Mouse (Mus musculus) erythroid progenitor cell, adult 5-6 weeks (primary cell): ENCODE measurements around the gene Esp6. TPM values are rescaled to one million over a fixed set of nuclear protein-coding genes. Genes with fewer than 3 reads are reported as not detected.
"Not testable (repeated sequence)": the region's sequence is repeated elsewhere in the genome, so short reads cannot be mapped to it uniquely, and the experiment has no call there.

Experiments
- ATAC-seq: replicated peaks from 2 replicates; pipeline ENCODE4 v1.8.0; 2016; ENCODE audit warnings: moderate number of reproducible peaks, mild to moderate bottlenecking, moderate TSS enrichment, inconsistent platforms; ENCODE audit not compliant: poor library complexity, low FRiP score, severe bottlenecking
- total RNA-seq, 2 experiments: library from RNA; stranded (forward) in 1 of 2; stranded (reverse) in 1 of 2; fragments of 150-400 nt in 1 of 2; fragments of 186-747, 209-891 nt in 1 of 2; gene quantifications; 2 replicates each; pipeline versions ENCODE4 v1.2.3 to v1.2.4; 2015 to 2017; ENCODE audit warnings: low replicate concordance in 2 of 2

The Esp6 gene
- total RNA-seq (2015; ENCODE audit: low replicate concordance) (not detected in 2 replicates), total RNA-seq (2017; ENCODE audit: low replicate concordance) (not detected in 2 replicates)

GRCm38 (mm10) chr17:40561207-40561606 lies at the start of gene Esp6:
Gene Esp6, plus strand, starts transcription at chr17:40561507.
- ATAC-seq, result no peak

- no peak for ATAC-seq
These were observed 41.5 kb upstream of the Esp6 start, which contains the start of gene Esp8 for GRCm38 (mm10) chr17:40519818-40520217. Gene Esp8, plus strand, starts transcription at chr17:40520022.

- ATAC-seq, result no peak
These were observed 31.5 kb upstream of the Esp6 start for GRCm38 (mm10) chr17:40529813-40530212.

GRCm38 (mm10) chr17:40531147-40531546 lies 30.2 kb upstream of the Esp6 start:
- no peak for ATAC-seq

GRCm38 (mm10) chr17:40547005-40547404 lies 14.3 kb upstream of the Esp6 start:
- not testable (repeated sequence) for ATAC-seq

- ATAC-seq, result no peak
These were observed 7.8 kb upstream of the Esp6 start for GRCm38 (mm10) chr17:40553470-40553869.

GRCm38 (mm10) chr17:40583906-40584305 lies 22.6 kb downstream of the Esp6 start:
- ATAC-seq, result not testable (repeated sequence)

GRCm38 (mm10) chr17:40591297-40591696 lies 30.0 kb downstream of the Esp6 start:
- ATAC-seq, result no peak

GRCm38 (mm10) chr17:40598294-40598693 lies 37.0 kb downstream of the Esp6 start, which contains the start of gene Esp4:
Gene Esp4, plus strand, starts transcription at chr17:40598594.
- ATAC-seq, result no peak

Other genes starting within 250 kb of the Esp6 start
- not detected in 2 replicates for gene Crisp1, start 242.3 kb upstream of the Esp6 start, total RNA-seq (2015; ENCODE audit: low replicate concordance)
- gene Crisp1, start 242.3 kb upstream of the Esp6 start, total RNA-seq (2017; ENCODE audit: low replicate concordance), result not detected in 2 replicates
- gene Esp8, start 41.5 kb upstream of the Esp6 start, total RNA-seq (2015; ENCODE audit: low replicate concordance), result not detected in 2 replicates
- gene Esp8, start 41.5 kb upstream of the Esp6 start, total RNA-seq (2017; ENCODE audit: low replicate concordance), result not detected in 2 replicates
- not detected in 2 replicates for gene Esp4, start 37.1 kb downstream of the Esp6 start, total RNA-seq (2015; ENCODE audit: low replicate concordance)
- not detected in 2 replicates for gene Esp4, start 37.1 kb downstream of the Esp6 start, total RNA-seq (2017; ENCODE audit: low replicate concordance)
- gene Esp3, start 70.6 kb downstream of the Esp6 start, total RNA-seq (2015; ENCODE audit: low replicate concordance), result not detected in 2 replicates
- not detected in 2 replicates for gene Esp3, start 70.6 kb downstream of the Esp6 start, total RNA-seq (2017; ENCODE audit: low replicate concordance)
- gene Esp1, start 165.6 kb downstream of the Esp6 start, total RNA-seq (2015; ENCODE audit: low replicate concordance), result not detected in 2 replicates
- not detected in 2 replicates for gene Esp1, start 165.6 kb downstream of the Esp6 start, total RNA-seq (2017; ENCODE audit: low replicate concordance)
- gene Crisp2, start 245.5 kb downstream of the Esp6 start, total RNA-seq (2015; ENCODE audit: low replicate concordance), result 1.3 TPM in 1 of 2 replicates, not detected in the other
- gene Crisp2, start 245.5 kb downstream of the Esp6 start, total RNA-seq (2017; ENCODE audit: low replicate concordance), result not detected in 2 replicates
- gene Rhag, start 249.6 kb downstream of the Esp6 start, total RNA-seq (2015; ENCODE audit: low replicate concordance), result 908 and 1,028 TPM in 2 replicates
- 496 and 547 TPM in 2 replicates for gene Rhag, start 249.6 kb downstream of the Esp6 start, total RNA-seq (2017; ENCODE audit: low replicate concordance)